Mouse (Mus musculus) liver, embryonic 14.5 days (tissue): ENCODE data around the gene Trp53i11.
A peak's percentile ranks its signal among the peaks of the same experiment; 100 is the strongest.

ENCODE experiments used
- CTCF ChIP-seq: IDR thresholded peaks from 2 replicates; pipeline ENCODE4 v1.5.1; 2016; ENCODE audit warnings: antibody characterized with exemption, low read depth, control low read depth
- EP300 ChIP-seq: IDR thresholded peaks from 2 replicates; pipeline ENCODE4 v1.6.1; 2016; ENCODE audit warnings: antibody characterized with exemption, low read depth

DNA sequence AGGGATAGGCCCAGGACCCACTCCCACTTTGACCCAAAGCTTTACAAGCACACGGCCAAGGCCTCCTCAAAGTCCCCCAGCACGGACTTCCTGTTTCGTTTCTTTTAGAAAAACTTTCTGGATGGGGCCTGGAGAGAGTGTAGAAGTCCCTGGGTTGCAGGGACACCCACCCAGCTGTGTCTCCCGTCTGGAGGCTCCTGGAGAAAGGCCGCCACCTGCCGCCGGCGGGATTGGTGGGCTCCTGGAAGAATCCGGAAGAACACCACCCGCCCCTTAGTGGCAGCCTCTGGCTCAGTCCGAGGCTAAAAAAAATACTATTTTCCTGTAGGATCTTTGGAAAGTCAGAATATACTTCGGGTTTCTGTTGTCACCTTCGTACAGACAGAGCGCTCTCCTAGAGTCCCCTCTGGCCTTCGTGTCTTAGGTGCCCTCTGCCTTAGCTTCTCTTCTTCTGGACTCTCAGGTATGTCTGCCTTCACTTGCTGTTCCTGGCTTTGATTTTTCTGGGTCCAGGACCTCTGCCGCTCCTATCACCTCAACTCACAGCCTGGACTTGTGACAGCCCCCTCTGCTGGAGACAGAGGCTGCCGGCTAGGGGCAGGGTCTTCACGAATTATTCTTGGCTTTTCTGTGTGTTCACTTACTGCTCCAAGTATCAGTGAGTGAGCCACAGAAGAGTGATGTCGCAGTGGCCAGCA is 1.6 kb downstream of the Trp53i11 start:
- TF ChIP-seq EP300 (no peak), CTCF (0 out of 2 replicates have a peak, but pooled peaks have one; percentile 24)
